Mouse (Mus musculus) cerebellum, adult 18-20 months (tissue): Measurements from ENCODE around the gene Tubb4b.
A peak's percentile ranks its signal among the peaks of the same experiment; 100 is the strongest.
"Not testable (repeated sequence)": the region's sequence is repeated elsewhere in the genome, so short reads cannot be mapped to it uniquely, and the experiment has no call there.

Experiments used
- DNase-seq, 2 experiments: peaks; one replicate each; pipeline ENCODE4 v3.0.0; 2021

Tubb4b gene

DNA sequence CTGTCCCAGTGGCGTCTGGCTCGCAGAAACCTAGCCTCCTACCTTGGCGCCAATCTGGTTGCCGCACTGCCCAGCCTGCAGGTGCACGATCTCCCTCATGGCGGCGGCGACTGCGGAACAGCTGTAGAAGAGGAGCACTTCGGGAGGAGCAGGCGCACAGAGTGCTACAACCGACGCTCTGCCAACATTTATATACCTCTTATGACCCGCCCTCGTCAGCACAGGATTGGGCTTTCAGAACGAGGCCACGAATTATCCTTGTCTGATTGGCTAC lies at the start of gene Tubb4b:
Tubb4b (minus strand) TSS at position 211 of the 274 bp plus-strand sequence.
- DNase-seq = no peak

DNA sequence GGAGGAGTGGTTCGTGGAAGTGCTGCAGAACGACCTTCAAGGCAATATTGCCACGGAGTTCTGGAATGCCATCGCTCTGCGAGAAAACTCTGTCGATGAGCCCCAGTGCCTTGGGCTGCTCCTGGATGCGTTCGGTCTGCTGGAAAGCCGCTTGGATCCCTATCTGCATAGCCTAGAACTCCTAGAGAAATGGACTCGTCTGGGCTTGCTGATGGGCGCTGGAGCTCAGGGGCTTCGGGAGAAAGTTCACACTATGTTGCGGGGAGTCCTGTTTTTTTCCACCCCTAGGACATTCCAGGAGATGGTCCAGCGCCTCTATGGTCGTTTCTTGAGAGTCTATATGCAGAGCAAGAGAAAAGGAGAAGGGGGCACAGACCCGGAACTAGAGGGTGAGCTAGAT lies 48.5 kb upstream of the Tubb4b start:
- no peak for DNase-seq

DNA sequence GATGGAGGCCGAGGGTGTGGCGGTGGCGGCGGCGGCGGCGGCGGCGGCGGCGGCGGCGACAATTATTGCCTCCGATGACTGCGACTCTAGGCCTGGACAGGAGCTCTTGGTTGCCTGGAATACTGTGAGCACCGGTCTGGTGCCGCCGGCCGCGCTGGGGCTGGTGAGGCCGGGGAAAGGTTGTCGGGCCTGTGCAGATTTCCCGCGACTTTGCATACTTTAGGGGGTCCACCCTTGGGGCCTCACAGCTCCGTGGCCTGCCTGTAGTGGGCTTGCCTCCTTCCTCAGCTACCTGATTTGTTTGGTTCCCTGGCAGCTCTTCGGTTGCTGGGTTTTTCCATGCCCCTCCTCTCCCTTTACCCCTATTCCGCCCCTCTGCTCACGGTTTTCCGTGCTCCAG lies 48.0 kb upstream of the Tubb4b start:
- no peak for DNase-seq

DNA sequence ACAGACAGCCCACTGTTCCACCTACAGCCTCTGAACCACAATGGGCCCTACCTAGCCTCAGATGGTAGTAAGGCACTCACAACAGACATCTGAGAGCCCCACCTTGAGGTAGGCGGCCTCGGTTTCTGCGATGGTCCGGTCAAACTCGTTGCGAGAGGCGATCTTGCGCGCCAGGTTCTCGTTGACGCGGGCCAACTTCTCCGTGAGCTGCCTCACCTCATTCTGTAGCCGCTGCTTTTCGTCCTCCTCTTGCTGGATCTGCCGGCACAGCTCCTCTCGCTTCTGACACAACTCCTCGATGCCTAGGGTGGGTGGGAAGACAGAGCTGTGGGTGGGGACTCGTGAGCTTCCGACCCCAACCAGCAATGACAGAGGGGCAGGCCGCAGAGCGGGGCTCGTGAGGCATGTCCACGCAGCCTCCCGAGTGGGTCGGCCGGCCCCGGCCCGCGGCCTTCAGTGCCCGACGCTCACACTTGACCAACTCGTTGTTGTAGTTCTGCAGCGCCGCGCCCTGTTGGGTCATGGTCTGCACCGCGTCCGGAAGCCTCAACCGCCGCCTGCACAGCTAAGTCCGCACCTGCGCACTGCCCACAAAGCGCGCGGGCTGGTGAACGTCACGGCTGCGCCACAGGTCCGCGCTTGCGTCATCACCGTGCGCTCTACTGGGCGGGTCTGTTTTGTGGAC lies 47.5 kb upstream of the Tubb4b start, which contains the start of the genes Ssna1 and Anapc2:
Ssna1 (minus strand) TSS at position 612 of the 685 bp plus-strand sequence.
Anapc2 (plus strand) TSS at position 652 of the 685 bp plus-strand sequence.
- peak; percentile 94 to 99 for DNase-seq

DNA sequence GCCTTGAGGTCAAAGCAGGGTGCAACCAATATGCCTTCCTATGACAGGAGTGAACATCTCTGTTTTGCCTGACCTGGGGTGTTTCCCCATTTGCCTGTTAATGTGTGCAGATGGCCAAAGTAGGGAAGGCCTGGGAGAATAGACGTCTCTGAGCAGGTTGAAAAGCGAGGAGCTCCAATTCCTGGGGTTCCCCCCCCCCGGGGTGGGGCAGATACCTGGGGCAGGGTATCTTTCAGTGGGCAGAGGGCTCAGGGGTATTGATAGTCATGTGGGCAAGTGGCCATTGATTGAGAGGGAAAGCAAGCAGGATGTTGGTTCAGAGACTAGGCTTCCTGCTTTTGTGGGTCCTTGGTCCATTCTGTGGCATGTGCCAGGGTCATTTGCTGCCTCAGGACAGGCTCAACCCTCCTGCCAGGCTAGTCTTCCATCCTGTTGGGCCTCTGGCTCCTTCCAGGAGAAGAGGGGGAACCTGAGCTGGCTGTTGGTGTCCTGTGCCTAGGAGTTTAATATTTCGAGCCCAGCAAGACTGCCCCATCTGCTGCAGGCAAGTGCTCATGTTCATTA lies 43.3 kb upstream of the Tubb4b start:
- DNase-seq = peak in 1 of 2 experiments; percentile 27

DNA sequence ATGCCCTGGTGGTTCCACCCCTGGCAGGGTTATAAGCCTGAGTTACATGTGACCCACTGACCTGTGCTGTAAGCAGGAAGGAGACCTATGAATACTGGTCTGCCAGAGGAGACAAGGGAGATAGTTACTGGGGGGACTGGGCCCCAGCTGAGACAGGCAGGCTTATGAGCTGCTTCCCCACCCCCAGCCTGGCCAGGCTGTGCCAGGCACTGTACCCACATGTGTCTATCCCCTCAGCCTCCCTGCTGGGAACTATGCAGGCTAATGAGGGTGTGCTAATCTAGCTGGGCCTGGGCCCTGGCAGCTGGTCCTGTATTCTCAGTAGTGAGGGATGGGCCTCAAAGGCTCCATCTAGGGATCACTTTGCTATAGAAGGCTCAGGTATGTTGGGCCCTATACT lies 42.7 kb upstream of the Tubb4b start:
- peak; percentile 42 to 56 for DNase-seq

DNA sequence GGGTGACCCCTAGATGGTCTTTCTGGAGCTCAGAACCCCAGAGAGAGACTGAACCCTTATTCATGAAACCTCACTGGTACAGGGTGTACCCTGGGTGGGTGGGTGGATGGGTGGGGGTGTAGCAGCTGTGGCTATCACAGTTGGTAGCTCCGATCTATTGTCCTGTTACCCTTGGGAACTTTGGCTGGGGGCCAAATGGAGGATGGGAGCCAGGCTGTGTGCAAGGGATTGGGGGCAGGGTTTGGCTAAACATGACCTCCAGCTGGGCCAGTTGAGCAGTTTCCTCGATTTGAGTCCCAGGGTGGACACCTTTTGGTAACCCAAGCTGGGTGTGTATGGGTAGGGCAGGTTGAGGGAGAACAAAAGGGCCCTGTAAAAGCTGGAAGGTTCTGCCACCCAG lies 42.2 kb upstream of the Tubb4b start:
- peak; percentile 72 to 79 for DNase-seq

DNA sequence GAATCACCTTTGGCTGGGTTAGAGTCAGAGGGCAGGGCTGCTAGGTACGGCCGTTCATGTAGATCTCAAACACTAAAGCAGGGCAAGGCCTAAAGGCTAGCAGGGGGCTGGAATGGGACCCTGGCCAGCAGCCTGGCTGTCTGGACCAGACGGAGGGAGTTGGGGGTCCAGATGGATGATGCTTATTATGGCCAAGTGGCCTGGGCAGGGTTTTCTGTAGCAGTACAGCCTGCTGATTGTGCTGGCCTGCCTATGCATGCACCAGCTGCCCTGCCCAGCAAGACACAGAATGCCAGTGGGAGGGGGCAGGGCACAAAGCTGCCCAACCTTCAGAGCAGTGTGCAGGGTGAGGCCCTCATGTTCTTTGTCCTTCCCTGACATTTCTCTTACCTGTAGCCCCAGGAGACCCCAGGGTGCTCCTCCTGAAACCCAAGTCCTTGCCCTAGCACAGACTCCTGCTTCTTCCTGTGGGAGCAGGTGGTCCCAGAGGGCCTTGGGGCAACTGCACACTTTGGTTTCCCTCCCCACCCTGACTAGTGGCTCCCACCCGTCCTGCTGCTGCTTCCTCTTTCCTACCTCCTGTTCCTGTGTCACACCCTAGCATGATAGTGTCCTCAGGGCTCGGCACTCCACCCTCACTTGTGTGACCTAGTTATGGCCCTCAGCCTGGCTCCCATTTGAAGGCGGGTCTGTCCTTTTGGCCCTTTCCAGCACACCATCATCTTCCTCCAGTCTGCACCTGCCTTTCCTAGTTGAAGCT lies 41.6 kb upstream of the Tubb4b start:
- DNase-seq = peak; percentile 95

DNA sequence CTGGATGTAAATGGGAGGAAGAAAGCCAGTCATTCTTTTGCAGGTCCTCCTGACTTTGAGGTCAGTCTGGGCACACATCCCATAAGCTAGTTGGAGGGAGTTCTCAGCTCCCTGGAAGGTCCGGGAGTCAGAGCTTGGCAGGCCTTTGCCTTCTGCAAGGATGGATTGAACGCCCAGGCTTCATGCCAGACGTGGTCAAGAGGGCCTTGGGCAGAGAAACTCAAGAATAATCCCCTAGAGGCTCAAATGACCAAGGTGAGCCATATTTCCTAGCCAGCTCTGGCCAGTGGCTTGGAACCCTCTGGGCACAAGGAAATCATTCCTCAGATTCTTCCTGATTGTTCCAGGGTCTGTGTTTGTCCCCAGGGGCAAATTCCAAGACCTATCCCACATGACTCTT lies 40.3 kb upstream of the Tubb4b start:
- peak; percentile 86 to 91 for DNase-seq

DNA sequence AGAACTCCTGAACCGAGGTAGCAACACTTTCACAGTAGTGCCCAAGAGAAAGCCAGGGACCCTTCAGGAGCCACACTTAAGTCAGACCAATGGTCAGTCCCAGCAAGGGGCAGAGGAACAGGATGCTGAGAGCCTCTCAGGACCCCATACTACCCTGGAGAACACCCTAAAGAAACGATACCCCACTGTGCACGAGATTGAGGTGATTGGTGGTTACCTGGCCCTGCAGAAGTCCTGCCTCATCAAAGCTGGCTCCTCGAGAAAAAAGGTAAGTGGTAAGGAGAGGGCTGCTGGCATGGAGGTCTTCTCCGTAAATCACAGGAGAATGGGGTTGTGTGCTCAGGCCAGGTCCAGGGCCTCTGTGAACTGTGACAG lies 39.8 kb upstream of the Tubb4b start:
- no peak for DNase-seq

DNA sequence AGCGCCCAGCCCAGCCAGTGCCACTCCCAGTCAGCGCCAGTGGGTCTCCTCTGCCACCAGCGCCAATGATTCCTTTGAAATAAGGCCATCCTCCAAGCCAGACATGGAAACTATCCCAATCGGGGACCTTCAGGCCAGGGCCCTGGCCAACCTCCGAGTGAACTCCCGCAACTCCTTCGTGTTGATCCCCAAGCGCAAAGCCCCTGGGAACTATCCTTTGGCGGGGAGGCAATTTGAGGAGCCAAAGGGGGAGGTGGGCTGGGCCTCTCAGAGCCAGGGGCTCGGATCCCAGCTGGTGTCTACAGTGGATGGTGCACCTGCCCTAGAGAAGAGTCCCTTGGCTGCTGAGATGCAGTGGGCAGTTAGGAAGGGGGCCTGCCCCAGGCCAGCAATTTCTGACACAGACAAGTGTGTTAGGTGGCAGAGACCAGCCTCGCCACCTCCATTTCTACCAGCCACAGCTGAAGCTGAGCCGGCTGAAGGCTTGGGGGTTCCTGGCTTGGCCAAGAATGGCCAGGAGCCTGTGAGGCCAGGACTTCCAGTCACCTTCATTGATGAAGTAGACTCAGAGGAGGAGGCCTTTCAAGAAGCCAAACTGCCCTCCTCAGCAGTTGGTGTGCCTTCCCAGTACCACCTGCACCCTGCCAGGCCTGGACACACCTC lies 39.3 kb upstream of the Tubb4b start:
- DNase-seq = peak; percentile 43 to 47

DNA sequence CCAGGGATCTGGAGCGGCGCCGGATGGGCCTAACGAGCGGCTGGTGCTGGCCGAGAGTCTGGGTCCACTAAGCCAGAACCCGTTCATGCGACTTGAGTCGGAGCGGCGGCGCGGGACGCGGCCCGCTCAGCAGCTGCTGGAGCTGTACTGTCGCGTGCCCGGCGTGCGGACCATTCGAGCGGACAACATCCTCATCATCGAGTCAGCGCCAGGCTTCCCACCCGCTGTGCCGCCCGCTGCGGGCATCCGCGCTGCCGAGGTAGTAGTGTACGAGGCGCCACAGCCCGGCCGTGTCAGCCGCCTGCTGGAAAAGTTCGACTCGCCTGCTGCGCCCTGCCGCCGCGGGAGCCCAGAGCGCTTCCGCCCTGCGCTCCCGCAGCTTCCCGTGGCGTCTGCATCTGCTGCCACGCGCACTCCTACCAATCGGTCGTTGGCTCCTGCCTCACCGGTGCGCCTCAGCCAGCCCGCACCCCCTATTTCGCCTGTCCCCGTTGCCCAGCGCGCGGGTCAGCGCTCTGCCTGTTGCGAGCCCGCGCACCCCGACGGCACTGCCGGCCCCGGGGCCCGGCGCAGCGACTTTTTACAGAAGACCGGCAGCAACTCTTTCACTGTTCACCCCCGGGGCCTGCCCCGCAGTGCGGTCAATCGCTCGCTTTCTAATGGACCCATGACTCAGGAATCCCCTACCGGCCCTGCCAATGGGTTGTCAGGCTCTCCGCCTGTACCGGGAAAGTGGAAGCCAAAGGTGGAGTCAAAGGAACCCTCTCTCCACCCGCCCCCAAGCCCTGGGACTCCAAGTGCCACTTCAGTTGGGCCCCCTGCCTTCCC lies 38.5 kb upstream of the Tubb4b start:
- peak; percentile 71 to 82 for DNase-seq

DNA sequence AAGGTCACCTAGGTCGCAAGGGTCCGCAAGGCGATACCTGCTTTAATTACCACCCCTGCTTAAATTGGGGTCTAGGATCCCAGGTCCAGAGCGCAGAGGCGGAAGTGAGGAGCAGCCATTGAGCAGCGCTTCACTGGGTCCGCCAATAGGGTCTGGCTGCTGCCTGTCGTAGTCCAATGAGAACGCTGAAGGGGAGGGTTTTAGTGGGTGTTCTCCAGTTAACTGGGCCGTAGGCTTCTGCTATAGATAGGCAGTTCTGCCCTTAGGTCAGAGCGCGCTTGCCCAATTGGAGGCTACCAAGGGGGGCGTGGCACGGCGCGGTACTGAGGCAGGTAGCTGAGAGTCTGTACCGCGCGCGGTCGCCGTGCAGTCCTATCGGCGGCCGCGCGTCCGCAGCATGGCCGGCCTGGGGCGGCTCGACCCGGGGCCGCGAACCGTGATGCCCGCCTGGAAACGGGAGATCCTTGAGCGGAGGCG lies 37.8 kb upstream of the Tubb4b start, which contains the start of gene Tprn:
Tprn (plus strand) TSS at position 328 of the 477 bp plus-strand sequence.
- peak; percentile 97 to 99 for DNase-seq

DNA sequence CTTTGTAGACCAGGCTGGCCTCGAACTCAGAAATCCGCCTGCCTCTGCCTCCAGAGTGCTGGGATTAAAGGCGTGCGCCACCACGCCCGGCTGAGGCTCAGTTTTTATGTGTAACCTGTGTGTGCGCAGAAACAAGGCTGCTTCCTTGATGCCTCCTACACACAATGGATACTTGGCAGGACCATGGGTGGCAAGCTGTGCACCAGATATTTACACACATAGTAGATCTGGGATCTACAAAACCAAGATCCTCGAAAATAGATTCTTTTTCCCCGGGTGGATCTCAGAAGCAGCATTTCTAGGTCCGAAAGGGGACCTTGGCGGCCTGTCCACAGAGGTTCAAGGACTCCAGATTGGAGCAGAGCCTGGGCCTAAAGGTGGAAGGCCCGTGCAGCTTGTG lies 37.4 kb upstream of the Tubb4b start:
- no peak for DNase-seq

DNA sequence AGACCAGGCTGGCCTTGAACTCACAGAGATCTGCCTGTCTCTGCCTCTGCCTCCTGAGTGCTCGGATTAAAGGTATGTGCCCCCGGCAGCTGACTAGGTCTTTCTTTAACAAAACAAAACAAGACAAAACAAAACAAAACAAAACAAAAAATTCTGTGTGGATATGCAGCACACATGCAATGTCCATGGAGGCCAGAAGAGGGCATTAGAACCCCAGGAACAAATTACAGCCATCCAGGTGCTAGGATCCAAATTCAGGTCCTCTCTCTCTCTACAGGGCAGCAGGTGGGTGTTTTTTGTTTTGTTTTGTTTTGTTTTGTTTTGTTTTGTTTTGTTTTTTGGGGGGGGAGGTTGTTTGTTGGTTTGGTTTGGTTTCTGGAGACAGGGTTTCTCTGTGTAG lies 34.4 kb upstream of the Tubb4b start:
- DNase-seq = no peak

DNA sequence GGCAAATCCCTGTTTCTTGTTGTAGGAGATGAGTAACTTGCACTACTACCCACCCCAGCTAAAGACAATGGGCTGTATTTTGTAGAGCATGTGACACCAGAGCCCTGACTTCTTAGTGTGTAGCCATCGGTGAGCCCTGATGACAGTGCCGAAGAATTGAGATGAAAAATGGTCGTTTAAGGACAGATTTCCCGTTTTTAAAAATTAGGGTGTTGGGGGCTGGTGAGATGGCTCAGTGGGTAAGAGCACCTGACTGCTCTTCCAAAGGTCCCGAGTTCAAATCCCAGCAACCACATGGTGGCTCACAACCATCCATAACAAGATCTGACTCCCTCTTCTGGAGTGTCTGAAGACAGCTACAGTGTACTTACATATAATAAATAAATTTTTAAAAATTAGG lies 32.7 kb upstream of the Tubb4b start:
- not testable (repeated sequence) for DNase-seq

DNA sequence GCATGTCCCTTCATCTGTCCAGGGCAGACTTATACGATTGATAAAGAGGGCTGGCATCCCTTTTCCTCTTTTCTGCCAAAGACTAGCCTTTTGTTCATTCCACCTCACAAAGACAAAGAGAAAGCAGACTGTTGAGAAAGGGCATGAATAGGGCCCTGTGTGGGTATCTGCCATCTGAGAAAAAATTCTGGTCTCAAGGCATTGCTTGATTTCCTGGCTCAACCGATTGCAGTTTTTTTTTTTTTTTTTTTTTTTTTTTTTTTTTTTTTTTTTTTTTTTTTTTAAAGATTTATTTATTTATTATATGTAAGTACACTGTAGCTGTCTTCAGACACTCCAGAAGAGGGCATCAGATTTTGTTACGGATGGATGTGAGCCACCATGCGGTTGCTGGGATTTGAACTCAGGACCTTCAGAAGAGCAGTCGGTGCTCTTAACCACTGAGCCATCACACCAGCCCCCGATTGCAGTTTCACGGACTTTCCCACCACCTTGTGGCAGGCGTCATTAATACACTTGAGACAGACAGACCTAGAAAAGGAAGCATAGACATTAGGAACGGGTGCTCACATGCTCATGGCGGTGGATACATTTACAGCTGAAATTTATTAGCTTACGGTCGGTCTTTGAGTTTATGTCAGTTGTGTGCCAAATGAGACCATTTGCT lies 32.1 kb upstream of the Tubb4b start:
- DNase-seq = peak; percentile 56 to 64

DNA sequence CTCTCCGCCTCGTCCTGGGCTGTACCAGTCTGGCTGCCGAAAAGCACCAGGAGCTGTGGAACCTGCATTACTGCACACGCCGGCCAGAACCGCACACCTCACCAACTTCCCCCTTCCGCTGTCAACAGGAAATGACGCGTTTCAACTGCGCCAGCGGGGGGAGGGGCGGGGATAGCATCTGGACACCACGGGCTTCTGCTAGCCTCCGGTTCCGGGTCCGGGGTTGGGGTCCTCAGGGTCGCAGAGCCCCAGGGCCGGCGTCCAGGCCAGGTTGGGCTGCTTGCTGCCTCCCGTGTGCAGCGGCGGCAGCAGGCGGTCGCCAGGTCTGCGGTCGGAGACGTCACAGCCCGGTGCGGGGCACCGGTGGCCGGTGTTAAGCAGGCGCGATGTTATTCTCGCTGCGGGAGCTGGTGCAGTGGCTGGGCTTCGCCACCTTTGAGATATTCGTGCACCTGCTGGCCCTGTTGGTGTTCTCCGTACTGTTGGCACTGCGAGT lies 30.8 kb upstream of the Tubb4b start, which contains the start of gene Tmem203:
Tmem203 (plus strand) TSS at position 156 of the 496 bp plus-strand sequence.
- peak; percentile 86 to 89 for DNase-seq

DNA sequence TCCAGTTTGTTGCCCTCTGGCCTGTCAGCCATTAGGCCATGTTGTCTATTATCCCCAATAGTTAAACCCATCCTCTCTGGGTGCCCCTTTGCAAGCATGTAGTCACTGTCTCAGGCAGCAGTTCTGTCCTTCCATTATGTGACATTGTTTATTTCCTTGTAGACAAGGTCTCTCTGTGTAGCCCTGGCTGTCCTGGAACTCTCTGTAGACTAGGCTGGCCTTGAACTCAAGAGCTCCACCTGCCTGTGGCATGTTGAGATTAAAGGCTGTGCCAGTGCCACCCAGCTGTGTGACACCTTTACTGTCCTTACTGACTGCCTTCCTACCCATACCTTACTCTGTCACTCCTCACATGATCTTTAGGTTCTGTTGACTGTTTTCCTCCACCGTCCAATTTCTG lies 27.8 kb upstream of the Tubb4b start:
- no peak for DNase-seq

DNA sequence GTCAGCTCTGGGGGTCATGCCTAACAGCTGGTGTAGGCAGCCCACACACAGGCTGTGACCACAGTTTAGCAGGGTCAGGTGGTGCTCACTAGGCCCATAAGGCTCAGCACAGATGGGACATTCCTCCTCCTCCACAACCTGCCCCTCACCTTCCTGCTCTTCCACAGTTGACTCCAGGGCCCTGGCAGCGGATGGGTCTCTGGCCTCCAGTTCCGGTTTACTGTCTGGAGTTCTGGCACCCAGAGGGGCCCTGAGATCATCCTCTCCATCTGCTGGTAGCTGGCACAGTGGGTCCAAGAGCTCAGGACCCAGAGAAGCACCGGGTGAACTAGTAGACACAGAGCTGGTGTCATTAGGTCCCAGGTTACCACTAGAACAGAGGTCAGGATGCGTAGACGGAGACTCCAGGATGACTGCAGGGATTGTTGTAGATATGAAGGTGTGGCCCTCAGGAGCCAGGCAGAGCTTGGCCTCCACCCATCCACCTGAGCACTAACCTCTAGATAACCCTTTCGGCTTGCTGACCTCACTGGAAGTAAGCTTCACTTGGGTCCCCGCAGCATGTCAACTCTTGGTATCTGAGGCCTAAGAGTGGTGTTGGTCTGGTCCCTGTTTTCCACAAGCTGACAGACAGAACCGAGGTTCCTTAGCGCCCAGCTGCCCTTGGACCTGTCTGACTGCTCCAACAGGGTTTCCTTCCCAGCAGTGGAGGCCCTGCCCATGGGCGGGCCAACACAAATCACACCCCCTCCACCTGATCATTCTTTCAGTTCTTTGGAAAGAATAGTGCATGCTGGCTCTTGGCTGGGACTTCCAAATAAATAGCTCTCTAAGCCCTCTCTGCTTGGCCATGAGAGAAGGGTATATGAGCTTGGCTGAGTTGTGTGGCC lies 21.9 kb upstream of the Tubb4b start, which contains the start of gene AL732309.1:
AL732309.1 (minus strand) TSS at position 681 of the 890 bp plus-strand sequence.
- DNase-seq = peak in 1 of 2 experiments; percentile 53
